Mouse (Mus musculus): ENCODE results near the gene Acsm5. TPM values are rescaled to one million over a fixed set of nuclear protein-coding genes. Genes with fewer than 3 reads are reported as not detected.

Gene Acsm5
- polyA plus RNA-seq (2017; shearing (Covaris generic)) = 1 to 10 TPM in 1 of 2 experiments, under 1 TPM in 1; 0.10 to 1.1 TPM

GRCm38 (mm10) chr7:119519163-119519562 is at the start of gene Acsm5:
Gene Acsm5 (plus strand): TSS chr7:119519463.

GRCm38 (mm10) chr7:119479256-119479655 is 40.0 kb upstream of the Acsm5 start, which contains the start of gene Umod:
Gene Umod (minus strand): TSS chr7:119479282.

DNA sequence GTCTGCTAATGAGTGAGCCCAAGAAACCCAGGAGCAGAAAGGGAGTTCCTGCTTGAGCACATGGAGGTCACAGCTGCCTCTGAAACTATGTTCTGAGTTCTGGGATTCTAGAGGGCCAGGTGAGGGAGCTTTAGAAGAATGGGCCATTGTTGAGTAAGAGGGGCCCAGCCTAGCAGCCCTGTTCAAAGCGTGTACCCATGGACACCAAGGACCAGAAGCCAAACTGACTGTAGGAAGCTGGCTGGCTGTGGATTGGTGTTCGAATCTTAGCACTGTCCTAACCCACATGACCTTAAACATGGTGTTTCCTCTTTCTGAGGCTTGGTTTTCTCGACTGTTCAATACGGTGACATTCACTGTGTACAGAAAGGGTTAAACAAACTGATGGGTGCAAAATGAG is 4.1 kb downstream of the Acsm5 start, which contains the start of gene Pdilt:
Pdilt (minus strand) TSS at position 101 of the 400 bp plus-strand sequence.

DNA sequence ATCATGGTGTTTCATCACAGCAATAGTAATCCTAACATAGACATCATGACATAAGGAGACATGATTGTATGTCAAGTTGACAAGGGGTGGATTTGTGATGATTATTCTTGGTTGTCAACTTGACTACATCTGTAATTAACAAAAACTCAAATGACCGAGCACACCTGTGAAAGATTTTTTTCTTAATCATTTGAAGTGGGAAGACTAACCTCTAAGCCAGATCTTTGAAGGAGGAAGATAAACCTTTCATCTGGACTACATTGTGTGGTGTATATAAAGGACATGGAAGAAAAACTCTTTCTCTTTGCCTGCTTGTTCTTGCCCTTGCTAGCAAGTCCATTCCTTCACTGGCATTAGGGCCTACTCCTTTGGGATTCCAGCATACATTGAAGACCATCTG is 34.8 kb downstream of the Acsm5 start, which contains the start of gene Acsm2:
Acsm2 (plus strand) TSS at position 301 of the 400 bp plus-strand sequence.

Other genes starting within 250 kb of the Acsm5 start
- gene Gp2, start 60.2 kb upstream of the Acsm5 start, polyA plus RNA-seq (2017; shearing (Covaris generic)) = under 1 TPM in 1 of 2 experiments, not detected in 1; 0.56 TPM
- gene Umod, start 40.2 kb upstream of the Acsm5 start, polyA plus RNA-seq (2017; shearing (Covaris generic)) = under 1 TPM; 0.47 to 0.51 TPM
- not detected for gene Pdilt, start 4.0 kb downstream of the Acsm5 start, polyA plus RNA-seq (2017; shearing (Covaris generic))
- under 1 TPM in 1 of 2 experiments, not detected in 1; 0.11 TPM for gene Acsm2, start 34.9 kb downstream of the Acsm5 start, polyA plus RNA-seq (2017; shearing (Covaris generic))
- under 1 TPM; 0.14 to 0.33 TPM for gene Acsm1, start 87.6 kb downstream of the Acsm5 start, polyA plus RNA-seq (2017; shearing (Covaris generic))
- gene Acsm4, start 170.6 kb downstream of the Acsm5 start, polyA plus RNA-seq (2017; shearing (Covaris generic)) = not detected
- gene Thumpd1, start 201.3 kb downstream of the Acsm5 start, polyA plus RNA-seq (2017; shearing (Covaris generic)) = 10 to 100 TPM; 78.6 to 82.8 TPM
- gene Acsm3, start 241.5 kb downstream of the Acsm5 start, polyA plus RNA-seq (2017; shearing (Covaris generic)) = under 1 TPM; 0.05 to 0.24 TPM

Measured in inflammation-experienced regulatory T-cells (primary cell).